Mouse (Mus musculus): ENCODE results near the gene Tnnt2.

The Tnnt2 gene

DNA sequence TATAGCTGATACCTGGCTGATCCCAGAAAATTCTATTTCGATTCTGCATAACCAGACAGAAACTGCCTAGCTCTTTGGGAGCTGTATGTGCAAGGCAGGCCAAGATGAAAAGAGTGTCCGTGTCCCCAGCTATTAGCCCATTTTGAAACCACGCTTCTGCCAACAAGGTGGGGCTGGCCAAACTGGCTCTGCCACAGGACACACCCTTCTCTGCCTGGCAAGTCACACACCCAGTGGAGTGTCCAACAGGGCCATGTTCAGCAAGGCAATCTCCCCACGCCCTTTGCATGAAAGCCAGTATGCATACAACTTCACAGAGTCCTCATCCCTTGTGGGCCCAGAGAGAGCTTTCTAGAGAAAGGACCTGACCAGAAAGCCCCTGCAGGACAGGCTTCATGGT, 59.2 kb downstream of the Tnnt2 start:
- DNase-seq (ENCODE audit: low read depth in 2 of 2, low spot score in 2 of 2) = no peak

DNA sequence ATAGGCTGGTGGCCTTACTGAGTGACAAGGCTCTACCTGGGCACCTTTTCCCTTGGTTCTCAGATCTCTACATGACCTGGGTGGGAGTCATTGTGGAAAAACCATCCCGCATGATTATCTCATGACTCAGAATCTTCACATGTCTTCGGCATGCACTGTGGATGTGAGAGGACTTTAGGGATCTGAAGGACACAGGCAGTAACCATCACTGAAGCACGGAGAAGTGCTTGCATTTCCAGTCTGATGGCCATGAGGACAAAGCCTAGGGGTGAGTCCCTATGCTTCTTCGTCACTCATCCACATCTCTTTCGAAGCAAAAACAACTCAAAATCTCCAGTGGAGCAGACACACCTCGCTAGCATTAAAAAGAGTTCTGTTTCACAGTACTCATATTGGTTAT, 63.1 kb downstream of the Tnnt2 start:
- DNase-seq (ENCODE audit: low read depth in 2 of 2, low spot score in 2 of 2) = no peak

GRCm38 (mm10) chr1:135899991-135900515, 63.9 kb downstream of the Tnnt2 start:
- no peak for DNase-seq (ENCODE audit: low read depth in 2 of 2, low spot score in 2 of 2)
